Mouse (Mus musculus) olfactory bulb, adult 2 months (tissue): ENCODE results near the gene Wipf1.

Experiments
- CTCF ChIP-seq: fragments of 200-500 bp; IDR thresholded peaks from 2 replicates; pipeline ENCODE4 v1.5.1; 2012; ENCODE audit warnings: low read depth, mild to moderate bottlenecking, low read length, moderate library complexity; ENCODE audit not compliant: insufficient read depth
- POLR2A ChIP-seq: fragments of 200-500 bp; IDR thresholded peaks from 2 replicates; pipeline ENCODE4 v1.6.1; 2012; ENCODE audit warnings: mild to moderate bottlenecking, low read depth, low read length, moderate library complexity; ENCODE audit not compliant: insufficient read depth

DNA sequence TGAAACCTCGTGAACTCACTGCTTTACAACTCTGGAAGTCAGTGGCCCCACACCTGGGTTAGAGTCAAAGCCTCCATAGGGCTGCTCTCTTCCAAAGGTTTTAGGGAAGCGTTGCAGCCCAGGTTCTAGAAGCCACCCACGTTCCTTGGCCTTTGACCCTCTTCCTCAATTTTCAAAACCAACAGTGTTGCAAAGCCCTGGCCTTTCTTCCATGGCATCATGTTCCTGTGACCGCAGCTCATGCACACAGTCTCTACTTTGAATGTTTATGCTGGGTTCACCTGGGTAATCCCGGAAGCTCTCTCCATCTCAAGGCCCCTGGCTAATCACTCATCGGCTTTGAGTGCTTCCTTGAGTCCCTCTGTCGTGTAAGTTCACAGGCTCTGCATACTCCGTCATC lies 134.0 kb downstream of the Wipf1 start:
- no peak for TF ChIP-seq POLR2A
- no peak for TF ChIP-seq CTCF
